Mouse (Mus musculus): Measurements from ENCODE around the gene Ap5b1. TPM values are rescaled to one million over a fixed set of nuclear protein-coding genes. Genes with fewer than 3 reads are reported as not detected.

Ap5b1 gene
- polyA plus RNA-seq, 1 experiment from 2014 or later: 3.1 TPM

GRCm38 (mm10) chr19:5612762-5613411 lies 45.1 kb downstream of the Ap5b1 start:
- WGBS: 71% methylated on average over 3 of the region's 3 CpGs
- Histone ChIP-seq H3K27me3 (no peaks in the 10 kb centered on the region; the same call in 1 of the 2 replicates), H3K4me1 (peaks cover 19% of the 10 kb centered on the region), H3K4me3 (no peak overlapping the region), H3K4me2 (no peak overlapping the region), H3K9me3 (no peaks in the 10 kb centered on the region), H3K27ac (no peak overlapping the region), H3K36me3 (peaks cover 11% of the 10 kb centered on the region), H3K9ac (no peak overlapping the region)
- ATAC-seq (ENCODE audit: insufficient number of reproducible peaks, insufficient read depth, low FRiP score, low TSS enrichment, low read depth): no peak

- no peaks in the 10 kb centered on the region for H3K9me3 ChIP-seq
- H3K27ac ChIP-seq: no peak overlapping the region
- no peak overlapping the region for H3K4me3 ChIP-seq
- H3K4me1 ChIP-seq: peaks cover 5% of the 10 kb centered on the region
- no peak overlapping the region for H3K4me2 ChIP-seq
- H3K27me3 ChIP-seq: no peaks in the 10 kb centered on the region; the same call in 1 of the 2 replicates
- WGBS: 65% methylated on average over 2 of the region's 2 CpGs
- H3K9ac ChIP-seq: no peak overlapping the region
- ATAC-seq (ENCODE audit: insufficient number of reproducible peaks, insufficient read depth, low FRiP score, low TSS enrichment, low read depth): no peak
- no peaks in the 10 kb centered on the region for H3K36me3 ChIP-seq
Observed at GRCm38 (mm10) chr19:5614953-5615352, 47.1 kb downstream of the Ap5b1 start.

GRCm38 (mm10) chr19:5620007-5620406 lies 52.2 kb downstream of the Ap5b1 start:
- H3K4me2 ChIP-seq: no peak overlapping the region
- no peak overlapping the region for H3K9ac ChIP-seq
- no peaks in the 10 kb centered on the region; the same call in 1 of the 2 replicates for H3K27me3 ChIP-seq
- H3K4me3 ChIP-seq: no peak overlapping the region
- 82% methylated on average over 4 of the region's 4 CpGs for WGBS
- no peak for ATAC-seq (ENCODE audit: insufficient number of reproducible peaks, insufficient read depth, low FRiP score, low TSS enrichment, low read depth)
- no peaks in the 10 kb centered on the region for H3K4me1 ChIP-seq
- H3K27ac ChIP-seq: no peak overlapping the region
- H3K36me3 ChIP-seq: no peaks in the 10 kb centered on the region
- no peaks in the 10 kb centered on the region for H3K9me3 ChIP-seq

Other genes starting within 250 kb of the Ap5b1 start
- not detected in 2 replicates for gene Catsper1, start 232.3 kb upstream of the Ap5b1 start, polyA plus RNA-seq (2015; fragmentation: Nextera tagmentation; extraction: Ambion mirVana)
- 3.6 and 3.7 TPM in 2 replicates for gene Cst6, start 218.5 kb upstream of the Ap5b1 start, polyA plus RNA-seq (2015; fragmentation: Nextera tagmentation; extraction: Ambion mirVana)
- 57.6 and 61.8 TPM in 2 replicates for gene Eif1ad, start 201.3 kb upstream of the Ap5b1 start, polyA plus RNA-seq (2015; fragmentation: Nextera tagmentation; extraction: Ambion mirVana)
- gene Banf1, start 200.9 kb upstream of the Ap5b1 start, polyA plus RNA-seq (2015; fragmentation: Nextera tagmentation; extraction: Ambion mirVana): 423 and 434 TPM in 2 replicates
- gene Sart1, start 179.3 kb upstream of the Ap5b1 start, polyA plus RNA-seq (2015; fragmentation: Nextera tagmentation; extraction: Ambion mirVana): 83.9 and 87.7 TPM in 2 replicates
- gene Tsga10ip, start 165.5 kb upstream of the Ap5b1 start, polyA plus RNA-seq (2015; fragmentation: Nextera tagmentation; extraction: Ambion mirVana): not detected in 2 replicates
- gene Drap1, start 143.0 kb upstream of the Ap5b1 start, polyA plus RNA-seq (2015; fragmentation: Nextera tagmentation; extraction: Ambion mirVana): 278 and 306 TPM in 2 replicates
- gene AI837181, start 142.9 kb upstream of the Ap5b1 start, polyA plus RNA-seq (2015; fragmentation: Nextera tagmentation; extraction: Ambion mirVana): 67.3 and 67.7 TPM in 2 replicates
- not detected in 2 replicates for gene Fosl1, start 120.5 kb upstream of the Ap5b1 start, polyA plus RNA-seq (2015; fragmentation: Nextera tagmentation; extraction: Ambion mirVana)
- 6.8 TPM in 2 replicates for gene Ccdc85b, start 110.1 kb upstream of the Ap5b1 start, polyA plus RNA-seq (2015; fragmentation: Nextera tagmentation; extraction: Ambion mirVana)
- gene Fibp, start 107.4 kb upstream of the Ap5b1 start, polyA plus RNA-seq (2015; fragmentation: Nextera tagmentation; extraction: Ambion mirVana): 138 and 144 TPM in 2 replicates
- gene Ctsw, start 99.5 kb upstream of the Ap5b1 start, polyA plus RNA-seq (2015; fragmentation: Nextera tagmentation; extraction: Ambion mirVana): 1.6 and 2.4 TPM in 2 replicates
- 200 and 207 TPM in 2 replicates for gene Efemp2, start 94.1 kb upstream of the Ap5b1 start, polyA plus RNA-seq (2015; fragmentation: Nextera tagmentation; extraction: Ambion mirVana)
- 42.5 and 43.7 TPM in 2 replicates for gene Mus81, start 79.6 kb upstream of the Ap5b1 start, polyA plus RNA-seq (2015; fragmentation: Nextera tagmentation; extraction: Ambion mirVana)
- 2,535 and 2,700 TPM in 2 replicates for gene Cfl1, start 77.6 kb upstream of the Ap5b1 start, polyA plus RNA-seq (2015; fragmentation: Nextera tagmentation; extraction: Ambion mirVana)
- not detected in 2 replicates for gene 1700020D05Rik, start 64.2 kb upstream of the Ap5b1 start, polyA plus RNA-seq (2015; fragmentation: Nextera tagmentation; extraction: Ambion mirVana)
- gene Snx32, start 57.5 kb upstream of the Ap5b1 start, polyA plus RNA-seq (2015; fragmentation: Nextera tagmentation; extraction: Ambion mirVana): 9.7 and 11.7 TPM in 2 replicates
- gene Ovol1, start 7.4 kb upstream of the Ap5b1 start, polyA plus RNA-seq (2015; fragmentation: Nextera tagmentation; extraction: Ambion mirVana): 5.8 and 6.4 TPM in 2 replicates
- 136 and 162 TPM in 2 replicates for gene Rnaseh2c, start 33.8 kb downstream of the Ap5b1 start, polyA plus RNA-seq (2015; fragmentation: Nextera tagmentation; extraction: Ambion mirVana)
- 55.8 and 60.0 TPM in 2 replicates for gene Kat5, start 42.2 kb downstream of the Ap5b1 start, polyA plus RNA-seq (2015; fragmentation: Nextera tagmentation; extraction: Ambion mirVana)
- 47.4 and 53.0 TPM in 2 replicates for gene Rela, start 69.5 kb downstream of the Ap5b1 start, polyA plus RNA-seq (2015; fragmentation: Nextera tagmentation; extraction: Ambion mirVana)
- 24.1 and 24.6 TPM in 2 replicates for gene Sipa1, start 95.7 kb downstream of the Ap5b1 start, polyA plus RNA-seq (2015; fragmentation: Nextera tagmentation; extraction: Ambion mirVana)
- 19.2 and 20.5 TPM in 2 replicates for gene Map3k11, start 120.7 kb downstream of the Ap5b1 start, polyA plus RNA-seq (2015; fragmentation: Nextera tagmentation; extraction: Ambion mirVana)
- 25.6 and 26.5 TPM in 2 replicates for gene Pcnx3, start 120.9 kb downstream of the Ap5b1 start, polyA plus RNA-seq (2015; fragmentation: Nextera tagmentation; extraction: Ambion mirVana)
- gene Kcnk7, start 136.3 kb downstream of the Ap5b1 start, polyA plus RNA-seq (2015; fragmentation: Nextera tagmentation; extraction: Ambion mirVana): 0.52 and 0.59 TPM in 2 replicates
- 9.9 and 14.0 TPM in 2 replicates for gene Ehbp1l1, start 158.3 kb downstream of the Ap5b1 start, polyA plus RNA-seq (2015; fragmentation: Nextera tagmentation; extraction: Ambion mirVana)
- gene Fam89b, start 161.6 kb downstream of the Ap5b1 start, polyA plus RNA-seq (2015; fragmentation: Nextera tagmentation; extraction: Ambion mirVana): 115 and 126 TPM in 2 replicates
- 44.4 and 47.8 TPM in 2 replicates for gene Ltbp3, start 172.9 kb downstream of the Ap5b1 start, polyA plus RNA-seq (2015; fragmentation: Nextera tagmentation; extraction: Ambion mirVana)
- 73.0 and 75.3 TPM in 2 replicates for gene Scyl1, start 203.4 kb downstream of the Ap5b1 start, polyA plus RNA-seq (2015; fragmentation: Nextera tagmentation; extraction: Ambion mirVana)

Data from embryonic facial prominence, embryonic 13.5 days (tissue).